ENCODE assay signal across 9 mouse cellular contexts in the genomic region with DNA sequence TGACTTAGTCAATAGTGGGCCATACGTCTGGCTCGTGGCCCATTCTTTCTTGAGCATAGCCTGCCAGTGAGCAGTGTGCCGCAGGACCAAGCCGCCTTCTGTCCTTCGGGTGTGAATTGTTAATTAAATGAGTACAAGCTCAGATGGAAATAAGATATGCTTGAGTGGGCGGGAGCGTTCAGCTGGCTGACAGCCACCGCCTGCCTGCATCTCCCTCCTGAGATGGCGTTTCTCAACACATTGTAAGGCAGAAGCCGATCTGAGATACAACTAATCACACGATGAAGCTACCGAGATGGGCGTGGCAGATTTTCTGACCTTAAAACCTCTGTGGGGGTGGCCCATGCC. TPM values are rescaled to one million over a fixed set of nuclear protein-coding genes. Genes with fewer than 3 reads are reported as not detected.
DNase-seq lines count a peak whose midpoint lies in the region; ATAC-seq lines count a peak whose summit lies in the region.
"Had no signal": no experiment of that assay in that cellular context is flagged by ENCODE, and none has a peak within 500 bp of the region (broad histone marks: within the 10 kb centered on the region; RNA-seq: fewer than 3 reads in every experiment).

No protein-coding gene starts in this region.

- H3K27me3 ChIP-seq in midbrain, embryonic 15.5 days (replicated peaks): no peaks in the 10 kb centered on the region
- H3K27me3 ChIP-seq: limb, embryonic 12.5 days had no signal

- H3K27ac ChIP-seq in midbrain, embryonic 15.5 days: no peak overlapping the region
- H3K27ac ChIP-seq: limb, embryonic 12.5 days had no signal

- DNase-seq in cerebellum, adult 8-10 months: no peak
- DNase-seq in kidney, postnatal 14 days: peak; percentile 86
- DNase-seq in urinary bladder, postnatal 25 days (ENCODE audit: low spot score): no peak
- DNase-seq in lung, postnatal 4 days: no peak

- H3K9ac ChIP-seq in midbrain, embryonic 15.5 days: no peak overlapping the region
- H3K9ac ChIP-seq: limb, embryonic 12.5 days had no signal

- H3K4me1 ChIP-seq in midbrain, embryonic 15.5 days: peaks cover 5% of the 10 kb centered on the region

- H3K4me2 ChIP-seq in midbrain, embryonic 15.5 days: peak overlapping the region; percentile 6; the same call in 1 of the 2 replicates
- H3K4me2 ChIP-seq: limb, embryonic 12.5 days had no signal

- WGBS in midbrain, embryonic 15.5 days: 40% methylated on average over 13 of the region's 13 CpGs

- H3K36me3 ChIP-seq in midbrain, embryonic 15.5 days (replicated peaks): no peaks in the 10 kb centered on the region
- H3K36me3 ChIP-seq: limb, embryonic 12.5 days had no signal

- H3K9me3 ChIP-seq in midbrain, embryonic 15.5 days: no peaks in the 10 kb centered on the region
- H3K9me3 ChIP-seq: limb, embryonic 12.5 days had no signal

- no peak overlapping the region for H3K4me3 ChIP-seq in midbrain, embryonic 15.5 days
- H3K4me3 ChIP-seq: limb, embryonic 12.5 days had no signal

- peak; percentile 63; the same call in 1 of the 2 replicates for ATAC-seq in cerebellum, adult (ENCODE audit: insufficient number of reproducible peaks, low FRiP score, low TSS enrichment)
- peak; percentile 91 for ATAC-seq in frontal cortex, adult (ENCODE audit: low TSS enrichment)
- ATAC-seq in midbrain, embryonic 15.5 days (replicated peaks): no peak
- no peak for ATAC-seq in erythroblast, adult 5-6 weeks (replicated peaks; ENCODE audit: low FRiP score, poor library complexity, severe bottlenecking)

RNA-seq across cellular contexts. Expression of gene Cpm, which starts 17.8 kb away (rescaled TPM):
- 5.9 and 7.1 TPM in 2 replicates for polyA plus RNA-seq in midbrain, embryonic 15.5 days (2015; fragmentation: Nextera tagmentation; extraction: Ambion mirVana)
- total RNA-seq in erythroblast, adult 5-6 weeks (2015; ENCODE audit: low replicate concordance): 0.63 TPM in 1 of 2 replicates, not detected in the other
- 0.60 TPM in 1 of 2 replicates, not detected in the other for total RNA-seq in erythroblast, adult 5-6 weeks (2017; ENCODE audit: low replicate concordance)

Comparison
In these comparisons a context has a peak if more than half of its experiments do, and no peak if none do; other contexts are left out.
1. ATAC-seq: peak in cerebellum, adult (single experiment) and frontal cortex, adult (single experiment); none in midbrain, embryonic 15.5 days (single experiment) and erythroblast, adult 5-6 weeks (single experiment).